ENCODE assay signal across 9 mouse cellular contexts in genomic region chr2:136885579-136885978, GRCm38 (mm10). TPM values are rescaled to one million over a fixed set of nuclear protein-coding genes. Genes with fewer than 3 reads are reported as not detected.
DNase-seq lines count a peak whose midpoint lies in the region; ATAC-seq lines count a peak whose summit lies in the region.
"Had no signal": no experiment of that assay in that cellular context is flagged by ENCODE, and none has a peak within 500 bp of the region (broad histone marks: within the 10 kb centered on the region; RNA-seq: fewer than 3 reads in every experiment).

TSS of gene AL731706.2 (minus strand) at chr2:136885679.

- H3K4me3 ChIP-seq in liver, embryonic 11.5 days (ENCODE audit: low read depth, low read length): no peak within 1 kb of the TSS
- H3K4me3 ChIP-seq in intestine, embryonic 14.5 days (ENCODE audit: low read depth, low read length): no peak within 1 kb of the TSS

- ATAC-seq in liver, embryonic 11.5 days (replicated peaks; ENCODE audit: low FRiP score): no peak
- no peak for ATAC-seq in intestine, embryonic 14.5 days (replicated peaks; ENCODE audit: low FRiP score, low TSS enrichment, low read depth)
- no peak for ATAC-seq in neutrophil, adult 5-6 weeks (ENCODE audit: extremely low read depth, insufficient number of reproducible peaks, low FRiP score, poor library complexity, severe bottlenecking)
- no peak for ATAC-seq in megakaryocyte-erythroid progenitor cell, adult 5-6 weeks (replicated peaks; ENCODE audit: low FRiP score, low TSS enrichment, poor library complexity, severe bottlenecking)

- no peak within 1 kb of the TSS for H3K27ac ChIP-seq in liver, embryonic 11.5 days (ENCODE audit: low read depth, low read length)
- H3K27ac ChIP-seq in intestine, embryonic 14.5 days (ENCODE audit: low read depth): no peak within 1 kb of the TSS

- 85% methylated on average over 2 of the region's 2 CpGs for WGBS in liver, embryonic 11.5 days
- WGBS in intestine, embryonic 14.5 days: 89% methylated on average over 2 of the region's 2 CpGs

- 0 out of 2 replicates have a peak, but pooled peaks cover 4% of the 10 kb centered on the region for H3K4me1 ChIP-seq in liver, embryonic 11.5 days (replicated peaks; ENCODE audit: control insufficient read depth, insufficient read depth, low read length)
- no peaks in the 10 kb centered on the region; the same call in 1 of the 2 replicates for H3K4me1 ChIP-seq in intestine, embryonic 14.5 days (replicated peaks; ENCODE audit: control insufficient read depth, insufficient read depth, low read length)

- no peaks in the 10 kb centered on the region for H3K9me3 ChIP-seq in liver, embryonic 11.5 days (ENCODE audit: control insufficient read depth, low read length)
- no peaks in the 10 kb centered on the region for H3K9me3 ChIP-seq in intestine, embryonic 14.5 days (ENCODE audit: control insufficient read depth, low read length)

- no peak within 1 kb of the TSS for H3K9ac ChIP-seq in liver, embryonic 11.5 days (ENCODE audit: low read depth, low read length)
- H3K9ac ChIP-seq in intestine, embryonic 14.5 days (ENCODE audit: low read length): no peak within 1 kb of the TSS

- H3K36me3 ChIP-seq in liver, embryonic 11.5 days (ENCODE audit: control insufficient read depth, insufficient read depth, low read length): peaks cover 13% of the 10 kb centered on the region
- peaks cover 43% of the 10 kb centered on the region for H3K36me3 ChIP-seq in intestine, embryonic 14.5 days (ENCODE audit: control insufficient read depth, insufficient read depth, low read length)

- no peaks in the 10 kb centered on the region for H3K27me3 ChIP-seq in liver, embryonic 11.5 days (replicated peaks; ENCODE audit: control insufficient read depth, insufficient read depth, low read length)
- no peaks in the 10 kb centered on the region for H3K27me3 ChIP-seq in intestine, embryonic 14.5 days (replicated peaks; ENCODE audit: control insufficient read depth, insufficient read depth, low read length)

- no peak for DNase-seq in liver, embryonic 11.5 days (ENCODE audit: low spot score)
- DNase-seq in liver (no peak), adipocyte (ENCODE audit: low spot score) (no peak)
- DNase-seq in gastrocnemius, adult 8-10 months (ENCODE audit: low spot score in 2 of 2): no peak
- DNase-seq in intestine, embryonic 14.5 days (ENCODE audit: low spot score): no peak
- DNase-seq in cerebellum, adult 9-10 months: no peak

- no peak within 1 kb of the TSS for H3K4me2 ChIP-seq in liver, embryonic 11.5 days
- H3K4me2 ChIP-seq in intestine, embryonic 14.5 days (ENCODE audit: low read length): no peak within 1 kb of the TSS

RNA-seq across cellular contexts. Expression of gene AL731706.2, which starts in this region (rescaled TPM):
- polyA plus RNA-seq in liver, embryonic 11.5 days (2014; fragmentation: Nextera tagmentation; extraction: Ambion mirVana): 16.8 and 24.9 TPM in 2 replicates
- 10 to 100 TPM in 3 of 4 experiments, 1 to 10 TPM in 1; 9.4 to 39.7 (median 30.9) TPM for total RNA-seq in gastrocnemius, adult 8-10 months (2022)
- 48.4 and 49.0 TPM in 2 replicates for polyA plus RNA-seq in intestine, embryonic 14.5 days (2014; fragmentation: Nextera tagmentation; extraction: Ambion mirVana)
- total RNA-seq in neutrophil, adult 5-6 weeks (2017): 10.8 and 13.9 TPM in 2 replicates
- total RNA-seq in megakaryocyte-erythroid progenitor cell, adult 5-6 weeks (2014; fragmentation: Nextera tagmentation): 20.4 TPM in 1 of 2 replicates, not detected in the other
- not detected in 2 replicates for total RNA-seq in megakaryocyte-erythroid progenitor cell, adult 5-6 weeks (2017)
- total RNA-seq: hematopoietic stem cell, adult 5-6 weeks had no signal
